Mouse (Mus musculus) testis, adult 2 months (tissue): ENCODE measurements around the gene Nacc1.

ENCODE experiments used
- CTCF ChIP-seq: fragments of 200-500 bp; IDR thresholded peaks from 2 replicates; pipeline ENCODE4 v1.5.1; 2012; ENCODE audit warnings: low read depth, mild to moderate bottlenecking, inconsistent platforms, low read length, moderate library complexity; ENCODE audit not compliant: control insufficient read depth, insufficient read depth, insufficient replicate concordance
- POLR2A ChIP-seq: fragments of 200-500 bp; IDR thresholded peaks from 2 replicates; pipeline ENCODE4 v1.6.1; 2012; ENCODE audit warnings: low read depth, mild to moderate bottlenecking, inconsistent platforms, low read length, moderate library complexity; ENCODE audit not compliant: control insufficient read depth

DNA sequence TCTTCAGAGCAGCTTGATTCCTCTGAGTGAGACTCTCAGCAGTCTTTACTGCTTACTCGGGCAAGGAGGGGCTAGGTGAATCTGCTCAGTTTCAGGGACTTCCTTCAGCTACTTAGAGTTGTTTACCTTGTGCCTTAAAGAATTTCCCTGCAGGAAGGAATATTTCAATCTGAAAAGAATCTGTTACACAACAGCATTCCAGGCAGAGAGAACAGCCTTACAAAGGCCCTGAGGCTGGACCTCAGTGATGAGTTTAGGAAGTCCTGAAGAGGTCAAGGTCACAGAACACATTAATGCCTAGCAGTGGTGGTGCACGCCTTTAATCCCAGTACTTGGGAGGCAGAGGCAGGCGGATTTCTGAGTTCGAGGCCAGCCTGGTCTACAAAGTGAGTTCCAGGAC lies 55.8 kb downstream of the Nacc1 start:
- TF ChIP-seq POLR2A = no peak
- no peak for TF ChIP-seq CTCF
